Mouse (Mus musculus): ENCODE measurements around the gene Srebf1. TPM values are rescaled to one million over a fixed set of nuclear protein-coding genes. Genes with fewer than 3 reads are reported as not detected.

Gene Srebf1
- polyA plus RNA-seq (2015; fragmentation: Nextera tagmentation; extraction: Ambion mirVana), result 53.5 and 60.6 TPM in 2 replicates

DNA sequence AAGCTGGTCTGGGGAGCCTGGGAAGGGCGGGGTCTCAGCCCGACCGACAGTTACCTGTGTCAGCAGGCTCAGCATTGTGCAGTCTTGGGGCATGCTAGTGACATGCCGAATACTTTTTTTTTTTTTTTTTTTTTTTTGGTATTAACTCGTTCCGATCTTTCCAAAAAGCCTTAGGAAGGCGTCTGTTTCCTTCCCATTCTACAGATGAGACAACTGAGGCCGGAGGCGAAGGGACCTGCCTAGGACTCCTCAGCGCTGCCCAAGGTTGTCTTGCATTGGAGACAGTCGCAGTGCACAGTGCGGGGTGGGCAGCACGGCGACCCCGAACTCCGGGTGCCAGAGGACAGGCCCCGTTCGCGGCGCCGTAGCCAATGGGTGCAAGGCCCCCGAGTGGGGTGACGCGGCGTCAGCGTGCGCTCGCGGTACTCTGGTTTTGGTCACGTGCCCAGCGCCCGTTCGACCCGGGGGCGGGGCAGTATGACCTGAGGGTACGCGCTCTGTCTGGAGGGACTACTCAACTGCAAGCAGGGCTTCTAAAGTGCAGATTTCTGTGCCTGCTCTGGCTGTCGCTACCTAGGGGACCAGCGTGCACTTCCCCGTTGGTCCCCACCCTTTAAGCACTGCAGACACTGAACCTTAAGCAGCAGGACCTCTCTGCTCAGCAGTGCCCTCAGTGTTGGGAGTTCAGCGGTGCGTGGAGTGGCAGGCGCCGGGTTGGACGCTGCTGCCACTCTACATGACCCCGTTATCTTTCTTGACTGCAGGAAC lies at the start of gene Srebf1:
Srebf1 (minus strand) TSS at position 113 of the 768 bp plus-strand sequence.
- Histone ChIP-seq H3K27me3 (no peaks in the 10 kb centered on the region), H3K9ac (peak within 1 kb of the TSS; percentile 51), H3K9me3 (replicated peaks) (no peaks in the 10 kb centered on the region), H3K4me3 (replicated peaks) (peak within 1 kb of the TSS; percentile 60), H3K4me2 (peak within 1 kb of the TSS; percentile 87), H3K27ac (replicated peaks) (peak within 1 kb of the TSS; percentile 84), H3K4me1 (replicated peaks) (peaks cover 71% of the 10 kb centered on the region), H3K36me3 (replicated peaks) (peaks cover 14% of the 10 kb centered on the region)
- 3% methylated on average over 46 of the region's 46 CpGs for WGBS (ENCODE audit: insufficient replicate concordance)
- peak; percentile 74 for ATAC-seq (ENCODE audit: insufficient read depth)

- H3K4me2 ChIP-seq, result no peak overlapping the region
- H3K36me3 ChIP-seq (replicated peaks), result no peaks in the 10 kb centered on the region
- H3K9me3 ChIP-seq (replicated peaks), result no peaks in the 10 kb centered on the region
- H3K27me3 ChIP-seq, result no peaks in the 10 kb centered on the region
- 0 out of 2 replicates have a peak, but pooled peaks cover 4% of the 10 kb centered on the region for H3K4me1 ChIP-seq (replicated peaks)
- H3K27ac ChIP-seq (replicated peaks), result no peak overlapping the region
- peak; percentile 34; the same call in 1 of the 2 replicates for ATAC-seq (ENCODE audit: insufficient read depth)
- H3K4me3 ChIP-seq (replicated peaks), result no peak overlapping the region
- 12% methylated on average over 3 of the region's 3 CpGs for WGBS (ENCODE audit: insufficient replicate concordance)
- no peak overlapping the region for H3K9ac ChIP-seq
Measured at GRCm38 (mm10) chr11:60268563-60268962, 46.2 kb upstream of the Srebf1 start.

DNA sequence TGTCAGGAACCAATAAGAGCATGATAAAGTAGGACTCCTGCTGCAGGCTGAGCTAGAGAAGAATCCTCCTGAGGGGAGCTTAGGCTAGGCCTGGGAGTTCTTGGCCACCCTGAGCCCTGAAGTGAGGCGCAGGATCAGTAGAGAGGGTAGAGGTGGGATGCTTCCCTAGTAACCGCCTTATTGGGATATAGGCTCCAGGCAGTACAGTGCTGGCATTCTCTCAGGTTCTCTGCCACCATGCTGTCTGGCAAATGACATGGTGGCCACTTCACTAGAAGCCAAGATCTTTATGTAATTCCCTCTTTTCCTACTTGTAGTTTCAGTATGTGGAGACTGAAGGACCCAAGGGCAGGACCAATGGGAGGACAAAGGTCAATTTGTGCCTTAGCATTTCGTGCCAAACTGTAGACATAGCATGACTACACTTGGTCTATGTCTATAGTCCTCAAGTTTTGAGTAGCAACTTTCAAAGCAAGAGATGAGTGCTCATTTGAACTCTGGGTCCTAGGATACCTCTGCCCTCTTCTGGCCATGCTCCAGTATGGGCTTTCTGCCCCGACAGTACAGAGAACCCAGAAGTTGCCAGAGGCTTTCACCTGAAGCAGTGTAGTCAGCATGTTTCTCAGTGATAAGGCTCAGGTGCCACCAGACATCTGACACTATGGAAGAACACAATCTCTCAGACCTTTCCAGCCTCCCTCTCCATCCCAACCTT lies 43.0 kb upstream of the Srebf1 start:
- Histone ChIP-seq H3K9ac (no peak overlapping the region), H3K4me1 (replicated peaks) (0 out of 2 replicates have a peak, but pooled peaks cover 4% of the 10 kb centered on the region), H3K9me3 (replicated peaks) (no peaks in the 10 kb centered on the region), H3K36me3 (replicated peaks) (no peaks in the 10 kb centered on the region), H3K27ac (replicated peaks) (no peak overlapping the region), H3K27me3 (no peaks in the 10 kb centered on the region), H3K4me3 (replicated peaks) (no peak overlapping the region), H3K4me2 (no peak overlapping the region)
- 65% methylated on average over 4 of the region's 4 CpGs for WGBS (ENCODE audit: insufficient replicate concordance)
- no peak for ATAC-seq (ENCODE audit: insufficient read depth)

DNA sequence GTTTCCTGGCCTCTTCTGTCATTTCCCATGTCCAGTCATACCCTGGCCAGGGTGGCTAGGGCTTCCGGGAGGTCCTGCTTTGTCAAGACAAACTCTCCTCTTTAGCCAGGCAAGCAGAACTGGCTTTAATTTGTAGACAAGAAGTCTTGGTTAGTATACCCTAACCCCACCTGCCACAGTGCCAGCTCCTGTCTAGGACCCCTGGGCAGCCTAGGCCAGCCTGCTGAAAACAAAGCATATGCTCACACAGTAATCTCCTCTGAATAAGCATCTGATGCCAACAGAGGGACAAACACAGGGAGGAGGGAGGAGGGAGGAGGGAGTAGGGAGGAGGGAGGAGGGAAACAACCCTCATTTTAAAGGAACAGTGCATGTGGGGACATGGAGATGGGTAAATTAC lies 42.3 kb upstream of the Srebf1 start:
- ATAC-seq (ENCODE audit: insufficient read depth), result no peak
- Histone ChIP-seq H3K4me3 (replicated peaks) (no peak overlapping the region), H3K27me3 (no peaks in the 10 kb centered on the region), H3K9ac (no peak overlapping the region), H3K4me2 (no peak overlapping the region), H3K4me1 (replicated peaks) (0 out of 2 replicates have a peak, but pooled peaks cover 4% of the 10 kb centered on the region), H3K9me3 (replicated peaks) (no peaks in the 10 kb centered on the region), H3K36me3 (replicated peaks) (no peaks in the 10 kb centered on the region), H3K27ac (replicated peaks) (no peak overlapping the region)
- 81% methylated on average over 1 of the region's 1 CpGs for WGBS (ENCODE audit: insufficient replicate concordance)

DNA sequence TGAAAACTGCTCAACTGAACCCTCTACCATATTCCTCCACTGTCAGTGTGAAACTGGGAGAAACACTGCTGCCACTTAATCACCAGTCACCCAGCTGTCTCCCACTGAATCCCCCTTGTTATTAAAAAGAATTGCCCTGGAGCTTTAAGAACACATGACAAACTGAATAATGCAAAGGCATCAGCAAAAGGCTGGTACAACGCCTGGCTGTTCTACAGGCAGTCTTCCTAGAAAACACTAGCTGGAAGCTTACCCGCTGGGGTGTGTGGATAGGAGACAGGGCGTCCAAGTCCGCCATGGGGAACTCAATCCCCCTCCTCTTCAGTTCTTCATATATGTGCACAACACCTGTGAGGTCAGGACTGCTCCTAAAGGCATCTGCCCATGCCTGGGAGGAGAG lies 40.0 kb upstream of the Srebf1 start:
- Histone ChIP-seq H3K27me3 (no peaks in the 10 kb centered on the region), H3K9ac (no peak overlapping the region), H3K4me3 (replicated peaks) (no peak overlapping the region), H3K4me1 (replicated peaks) (0 out of 2 replicates have a peak, but pooled peaks cover 4% of the 10 kb centered on the region), H3K9me3 (replicated peaks) (no peaks in the 10 kb centered on the region), H3K27ac (replicated peaks) (no peak overlapping the region), H3K36me3 (replicated peaks) (no peaks in the 10 kb centered on the region), H3K4me2 (no peak overlapping the region)
- 68% methylated on average over 4 of the region's 4 CpGs for WGBS (ENCODE audit: insufficient replicate concordance)
- ATAC-seq (ENCODE audit: insufficient read depth), result no peak

DNA sequence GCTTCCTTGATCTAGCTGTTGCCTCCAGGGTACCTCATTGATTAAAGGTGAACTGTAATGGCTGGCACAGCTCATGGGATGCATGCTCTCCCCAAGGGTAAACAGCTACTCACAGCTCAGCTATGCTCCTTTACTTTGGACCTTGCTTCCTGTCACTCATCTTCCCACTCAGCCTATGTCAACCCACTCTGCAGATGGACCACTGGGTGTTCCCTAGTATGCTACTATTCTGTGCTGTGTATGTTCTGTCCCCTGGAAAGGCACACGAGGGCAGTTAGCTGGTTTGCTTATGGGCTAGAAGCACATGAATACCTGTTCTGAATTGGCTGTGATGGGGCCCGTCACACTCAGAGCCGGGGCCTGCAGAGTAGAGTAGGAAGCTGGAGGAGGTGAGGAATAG lies 38.4 kb upstream of the Srebf1 start:
- H3K4me3 ChIP-seq (replicated peaks), result no peak overlapping the region
- WGBS (ENCODE audit: insufficient replicate concordance), result 71% methylated on average over 3 of the region's 3 CpGs
- H3K9ac ChIP-seq, result no peak overlapping the region
- H3K9me3 ChIP-seq (replicated peaks), result no peaks in the 10 kb centered on the region
- H3K4me2 ChIP-seq, result no peak overlapping the region
- H3K27me3 ChIP-seq, result no peaks in the 10 kb centered on the region
- 0 out of 2 replicates have a peak, but pooled peaks cover 2% of the 10 kb centered on the region for H3K4me1 ChIP-seq (replicated peaks)
- no peak for ATAC-seq (ENCODE audit: insufficient read depth)
- no peaks in the 10 kb centered on the region for H3K36me3 ChIP-seq (replicated peaks)
- no peak overlapping the region for H3K27ac ChIP-seq (replicated peaks)

DNA sequence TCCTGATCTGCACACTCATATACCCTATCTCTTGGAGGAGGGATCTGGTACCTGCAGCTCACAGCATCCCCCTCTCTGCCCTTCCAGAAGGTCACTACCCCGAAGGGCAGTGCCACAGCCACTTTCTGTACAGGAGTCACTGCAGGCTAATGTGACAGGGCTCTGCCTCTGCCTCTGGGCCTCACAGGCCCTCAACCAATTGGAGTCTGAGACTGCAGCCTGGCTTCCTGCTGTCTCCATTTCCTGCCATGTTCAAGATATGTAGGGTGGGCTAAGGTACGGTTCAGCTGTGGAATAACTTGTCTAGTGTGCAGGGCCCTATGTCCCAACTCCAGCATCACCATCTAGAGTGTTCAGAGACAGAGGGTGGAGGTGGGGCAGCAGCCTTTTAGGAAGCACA lies 35.3 kb upstream of the Srebf1 start:
- no peak for ATAC-seq (ENCODE audit: insufficient read depth)
- no peaks in the 10 kb centered on the region for H3K36me3 ChIP-seq (replicated peaks)
- WGBS (ENCODE audit: insufficient replicate concordance), result 28% methylated on average over 2 of the region's 2 CpGs

DNA sequence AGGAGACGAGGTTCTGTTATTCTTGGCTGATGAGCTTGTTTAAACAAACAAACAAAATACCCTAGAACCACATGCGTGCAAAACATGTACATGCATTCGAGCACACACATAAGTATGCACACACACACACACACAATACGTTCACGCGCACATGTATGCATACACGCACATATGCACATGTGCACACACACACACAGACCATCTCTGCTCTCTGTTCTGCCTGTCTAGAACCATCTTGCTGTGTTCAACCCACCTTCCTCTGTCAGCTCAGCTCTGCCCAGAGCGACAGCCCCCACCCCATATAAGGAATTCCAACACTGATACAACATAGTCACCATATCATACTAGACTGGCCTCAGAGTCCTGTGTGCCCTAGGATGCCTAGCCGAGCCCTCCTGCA lies 34.3 kb upstream of the Srebf1 start:
- no peak overlapping the region for H3K9ac ChIP-seq
- no peak for ATAC-seq (ENCODE audit: insufficient read depth)
- H3K27me3 ChIP-seq, result no peaks in the 10 kb centered on the region
- 79% methylated on average over 9 of the region's 9 CpGs for WGBS (ENCODE audit: insufficient replicate concordance)
- H3K36me3 ChIP-seq (replicated peaks), result no peaks in the 10 kb centered on the region
- H3K4me1 ChIP-seq (replicated peaks), result no peaks in the 10 kb centered on the region
- H3K4me2 ChIP-seq, result no peak overlapping the region
- H3K4me3 ChIP-seq (replicated peaks), result no peak overlapping the region
- no peak overlapping the region for H3K27ac ChIP-seq (replicated peaks)
- no peaks in the 10 kb centered on the region for H3K9me3 ChIP-seq (replicated peaks)

More for the DNA sequence above, 35.3 kb upstream of the Srebf1 start:
- H3K27ac ChIP-seq (replicated peaks), result no peak overlapping the region
- no peak overlapping the region for H3K9ac ChIP-seq
- no peaks in the 10 kb centered on the region for H3K9me3 ChIP-seq (replicated peaks)
- no peak overlapping the region for H3K4me2 ChIP-seq
- no peaks in the 10 kb centered on the region for H3K27me3 ChIP-seq
- no peak overlapping the region for H3K4me3 ChIP-seq (replicated peaks)
- no peaks in the 10 kb centered on the region for H3K4me1 ChIP-seq (replicated peaks)

DNA sequence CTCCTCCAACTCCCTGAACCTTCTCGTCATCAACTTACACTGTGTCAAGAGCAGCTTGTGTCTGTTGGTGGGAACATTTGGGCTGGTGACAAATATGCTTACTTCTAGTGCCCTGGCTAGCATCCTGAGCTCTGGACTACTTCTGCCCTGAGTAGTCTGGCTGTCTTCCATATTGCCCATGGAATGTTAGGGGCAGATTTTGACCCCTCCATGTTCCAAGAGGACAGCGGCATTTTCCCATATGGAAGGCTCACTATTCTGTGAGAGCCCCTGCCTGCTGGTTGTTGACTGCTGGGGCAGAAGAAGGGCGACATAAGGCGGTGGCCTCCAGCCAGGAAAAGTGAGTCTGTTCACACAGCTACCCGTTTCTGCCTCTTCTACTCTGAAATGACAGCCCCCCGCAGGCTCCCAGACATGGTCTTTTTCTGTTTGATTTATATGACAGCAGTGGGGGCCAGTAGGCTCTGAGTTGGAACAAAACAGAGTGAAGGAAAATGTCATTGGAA lies 33.8 kb upstream of the Srebf1 start:
- H3K36me3 ChIP-seq (replicated peaks), result 0 out of 2 replicates have a peak, but pooled peaks cover 2% of the 10 kb centered on the region
- H3K27me3 ChIP-seq, result no peaks in the 10 kb centered on the region
- no peak overlapping the region for H3K27ac ChIP-seq (replicated peaks)
- no peaks in the 10 kb centered on the region for H3K4me1 ChIP-seq (replicated peaks)
- H3K4me2 ChIP-seq, result no peak overlapping the region
- no peak overlapping the region for H3K4me3 ChIP-seq (replicated peaks)
- no peak for ATAC-seq (ENCODE audit: insufficient read depth)
- H3K9ac ChIP-seq, result no peak overlapping the region
- H3K9me3 ChIP-seq (replicated peaks), result no peaks in the 10 kb centered on the region
- 62% methylated on average over 6 of the region's 6 CpGs for WGBS (ENCODE audit: insufficient replicate concordance)

DNA sequence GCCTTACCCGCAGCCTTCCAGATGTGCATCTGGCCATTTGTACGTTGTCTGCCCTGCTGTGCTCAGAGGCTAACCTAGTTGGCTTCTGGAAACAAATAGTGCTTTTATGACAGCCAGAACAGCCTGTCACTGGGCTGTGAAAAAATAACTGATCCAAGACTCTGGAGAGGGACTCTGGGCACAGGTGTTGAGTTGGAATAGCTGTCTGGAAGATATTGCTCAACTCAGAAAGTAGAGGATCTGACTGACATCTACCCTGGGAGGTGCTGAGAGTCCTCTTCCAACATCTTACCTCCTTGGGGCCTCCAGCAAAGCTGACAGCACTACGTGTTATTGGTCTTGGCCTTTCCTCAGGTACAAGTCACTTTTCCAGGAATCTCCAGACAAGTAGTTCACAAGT lies 33.3 kb upstream of the Srebf1 start:
- ATAC-seq (ENCODE audit: insufficient read depth), result no peak
- 0 out of 2 replicates have a peak, but pooled peaks cover 2% of the 10 kb centered on the region for H3K36me3 ChIP-seq (replicated peaks)
- H3K4me2 ChIP-seq, result no peak overlapping the region
- no peak overlapping the region for H3K9ac ChIP-seq
- WGBS (ENCODE audit: insufficient replicate concordance), result 79% methylated on average over 3 of the region's 3 CpGs
- no peaks in the 10 kb centered on the region for H3K4me1 ChIP-seq (replicated peaks)
- no peak overlapping the region for H3K4me3 ChIP-seq (replicated peaks)
- no peaks in the 10 kb centered on the region for H3K27me3 ChIP-seq
- H3K27ac ChIP-seq (replicated peaks), result no peak overlapping the region
- no peaks in the 10 kb centered on the region for H3K9me3 ChIP-seq (replicated peaks)

DNA sequence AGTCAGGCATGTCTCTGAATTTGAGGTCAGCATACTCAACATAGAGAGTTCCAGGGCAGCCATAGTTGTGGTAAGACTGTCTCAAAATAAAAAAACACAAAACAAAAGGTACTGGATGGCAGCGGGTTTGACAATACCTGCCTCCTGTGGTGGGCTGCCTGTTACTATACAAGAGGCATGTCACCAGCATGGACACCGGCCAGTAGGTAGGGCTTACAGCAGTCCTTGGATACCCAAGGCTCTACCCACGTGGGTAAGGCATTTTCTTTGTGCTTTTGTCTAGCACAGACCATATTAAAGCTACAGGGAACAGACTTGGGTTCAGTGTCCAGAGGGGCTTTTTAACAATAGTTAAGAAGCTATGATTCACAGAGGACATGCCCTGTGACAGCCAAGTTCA lies 32.8 kb upstream of the Srebf1 start:
- 75% methylated on average over 3 of the region's 3 CpGs for WGBS (ENCODE audit: insufficient replicate concordance)
- Histone ChIP-seq H3K9ac (no peak overlapping the region), H3K27ac (replicated peaks) (no peak overlapping the region), H3K36me3 (replicated peaks) (0 out of 2 replicates have a peak, but pooled peaks cover 6% of the 10 kb centered on the region), H3K9me3 (replicated peaks) (no peaks in the 10 kb centered on the region), H3K4me3 (replicated peaks) (no peak overlapping the region), H3K4me2 (no peak overlapping the region), H3K4me1 (replicated peaks) (no peaks in the 10 kb centered on the region), H3K27me3 (no peaks in the 10 kb centered on the region)
- no peak for ATAC-seq (ENCODE audit: insufficient read depth)
